Mouse (Mus musculus) hematopoietic stem cell, adult 5-6 weeks (primary cell): ENCODE data around the gene Npy4r. TPM values are rescaled to one million over a fixed set of nuclear protein-coding genes. Genes with fewer than 3 reads are reported as not detected.

ENCODE experiments used
- ATAC-seq, 2 experiments: fragments of 125-278 bp in 1 of 2; replicated peaks in 1 of 2; 2 replicates each; pipeline ENCODE4 v1.8.0; 2016 to 2017; ENCODE audit warnings: inconsistent platforms in 2 of 2, mild to moderate bottlenecking in 2 of 2, moderate number of reproducible peaks in 2 of 2, low read depth in 1 of 2, moderate TSS enrichment in 1 of 2; ENCODE audit not compliant: low FRiP score in 2 of 2, poor library complexity in 2 of 2, severe bottlenecking in 2 of 2, insufficient read depth in 1 of 2, low TSS enrichment in 1 of 2
- total RNA-seq: library from RNA; stranded (forward); fragments of 172-1452, 232-1000 nt; gene quantifications from 2 replicates; pipeline ENCODE4 v1.2.3, GENCODE M21; 2017

Npy4r gene
- total RNA-seq, 1 experiment from 2014 or later: not detected

DNA sequence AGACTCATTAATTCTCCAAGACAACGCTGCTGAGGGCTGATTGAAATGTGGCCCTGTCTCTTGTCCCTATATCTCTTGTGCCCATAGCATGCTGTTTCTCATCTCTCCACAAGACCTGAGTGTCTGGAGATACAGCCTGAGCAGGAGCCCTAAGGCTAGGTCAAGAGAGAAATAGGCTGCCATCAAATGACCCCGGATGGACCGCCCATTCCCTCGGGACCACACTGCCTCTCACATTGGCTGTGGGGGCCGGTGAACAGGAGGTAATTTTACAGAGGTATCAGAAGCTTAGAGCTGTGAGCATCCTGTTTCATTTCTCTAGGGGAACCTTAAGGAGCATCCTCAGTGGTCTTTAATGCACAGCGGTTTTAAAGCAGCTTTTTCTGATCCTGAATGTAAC is 21.1 kb downstream of the Npy4r start:
- ATAC-seq: no peak

DNA sequence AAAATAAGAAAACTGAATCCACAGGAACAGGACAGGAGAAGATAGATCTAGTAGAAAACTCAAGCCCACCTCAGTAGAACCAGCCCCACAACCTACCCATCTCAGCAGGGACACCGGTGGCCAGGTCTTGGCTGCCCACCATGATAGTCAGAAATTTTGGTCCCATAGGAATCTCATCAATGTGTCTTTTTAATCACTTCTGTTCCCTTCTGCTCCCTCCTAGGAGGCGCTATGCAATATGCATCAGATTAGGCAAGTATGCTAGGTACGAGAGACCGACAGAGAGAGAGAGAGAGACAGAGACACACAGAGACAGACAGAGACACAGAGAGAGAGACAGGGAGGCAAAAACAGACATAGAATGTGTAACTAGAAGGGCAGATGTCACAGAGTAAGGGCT is 30.6 kb downstream of the Npy4r start:
- ATAC-seq: no peak

DNA sequence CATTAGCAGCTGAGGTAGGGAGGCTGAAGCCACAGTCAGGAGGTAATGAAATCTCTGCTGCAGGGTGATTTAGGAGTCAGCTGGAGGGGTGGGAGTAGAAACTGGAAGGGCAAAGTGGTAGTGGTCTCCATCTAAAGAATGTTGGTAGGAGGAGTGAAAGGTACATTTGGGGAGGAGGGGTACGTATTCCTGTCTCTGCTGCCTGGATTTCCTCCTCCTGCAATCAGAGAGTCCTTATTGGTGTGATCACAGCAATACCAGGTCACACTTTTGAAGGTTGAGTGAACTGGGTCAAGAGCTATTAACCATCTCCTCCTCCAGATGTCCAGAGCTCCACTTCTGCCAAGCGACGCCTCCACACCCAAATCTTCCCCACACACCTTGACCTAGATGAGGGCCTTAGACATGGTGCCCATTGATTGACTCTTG is 31.4 kb downstream of the Npy4r start:
- ATAC-seq: no peak

- ATAC-seq: no peak
These were observed 32.0 kb downstream of the Npy4r start for GRCm38 (mm10) chr14:34120016-34120910.

GRCm38 (mm10) chr14:34119046-34119723 is 33.1 kb downstream of the Npy4r start:
- ATAC-seq: no peak

GRCm38 (mm10) chr14:34114311-34114710 is 38.0 kb downstream of the Npy4r start:
- ATAC-seq: no peak

GRCm38 (mm10) chr14:34107594-34107993 is 44.7 kb downstream of the Npy4r start:
- 0 out of 4 replicates have a peak, but pooled peaks of 1 of the 2 experiments have one; percentile 19 for ATAC-seq

- ATAC-seq: peak; percentile 54 to 58; a peak in 3 of 4 replicates
These were observed 45.8 kb downstream of the Npy4r start for GRCm38 (mm10) chr14:34106389-34107062.

DNA sequence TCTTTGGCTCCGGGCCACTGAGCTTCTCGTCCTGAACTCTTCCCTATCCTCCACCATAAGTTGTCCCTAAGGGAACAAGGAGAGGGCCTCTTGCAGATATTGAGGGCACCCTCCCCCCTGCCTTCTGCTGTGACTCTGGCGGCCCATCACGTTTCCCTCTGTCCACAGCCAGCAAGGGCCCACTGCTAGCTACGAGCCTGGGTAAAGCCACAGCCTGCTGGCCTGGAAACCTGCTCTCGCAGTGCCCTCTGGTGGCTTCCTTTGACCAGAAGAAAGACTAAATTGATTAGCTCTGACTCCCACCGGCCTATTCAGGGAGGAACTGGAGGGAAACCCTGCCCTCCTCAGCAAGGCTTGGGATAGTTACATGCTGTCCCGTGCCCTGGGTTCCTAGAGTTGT is 47.4 kb downstream of the Npy4r start:
- ATAC-seq: peak; percentile 76 to 83

DNA sequence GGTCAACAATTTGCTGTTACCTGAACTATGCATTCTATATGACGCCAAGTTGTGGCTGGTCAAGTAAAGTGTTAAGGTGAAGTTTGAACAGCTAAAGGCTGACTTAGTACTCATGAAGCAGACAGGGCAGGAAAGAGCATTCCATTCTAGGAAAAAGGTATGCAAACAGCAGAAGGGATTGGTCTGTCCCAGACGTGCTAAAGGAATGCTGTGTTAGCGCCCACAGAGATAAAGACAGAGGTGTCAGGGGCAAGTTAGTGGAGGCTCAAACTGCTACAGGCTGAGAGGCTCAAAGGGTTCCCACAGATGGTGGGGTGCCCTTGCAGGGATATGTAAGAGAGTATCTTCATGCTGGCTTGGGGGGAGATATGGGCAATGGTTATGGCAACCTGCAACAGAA is 48.4 kb downstream of the Npy4r start:
- no peak for ATAC-seq

- ATAC-seq: no peak
These were observed 49.7 kb downstream of the Npy4r start, which contains the start of gene A630023A22Rik for GRCm38 (mm10) chr14:34102601-34103000. A630023A22Rik (minus strand) TSS chr14:34102754.

- no peak for ATAC-seq
These were observed 56.1 kb downstream of the Npy4r start for GRCm38 (mm10) chr14:34096161-34096560.

Other genes starting within 250 kb of the Npy4r start
- gene Gdf10, start 228.9 kb downstream of the Npy4r start, total RNA-seq: not detected in 2 replicates
- not detected in 2 replicates for gene Gdf2, start 211.4 kb downstream of the Npy4r start, total RNA-seq
- gene Rbp3, start 198.5 kb downstream of the Npy4r start, total RNA-seq: not detected in 2 replicates
- not detected in 2 replicates for gene Zfp488, start 173.7 kb downstream of the Npy4r start, total RNA-seq
- gene Gm30083, start 137.3 kb downstream of the Npy4r start, total RNA-seq: not detected in 2 replicates
- gene Gm5460, start 135.7 kb downstream of the Npy4r start, total RNA-seq: not detected in 2 replicates
- not detected in 2 replicates for gene Antxrl, start 99.8 kb downstream of the Npy4r start, total RNA-seq
- not detected in 2 replicates for gene Anxa8, start 66.5 kb downstream of the Npy4r start, total RNA-seq
- gene A630023A22Rik, start 49.7 kb downstream of the Npy4r start, total RNA-seq: not detected in 2 replicates
- gene Gprin2, start 49.2 kb upstream of the Npy4r start, total RNA-seq: 0.10 and 0.25 TPM in 2 replicates
- not detected in 2 replicates for gene Syt15, start 67.1 kb upstream of the Npy4r start, total RNA-seq
- 17.9 and 24.0 TPM in 2 replicates for gene Shld2, start 158.0 kb upstream of the Npy4r start, total RNA-seq
- gene Glud1, start 158.2 kb upstream of the Npy4r start, total RNA-seq: 88.9 and 91.3 TPM in 2 replicates
- gene Fam25c, start 202.9 kb upstream of the Npy4r start, total RNA-seq: not detected in 2 replicates
- not detected in 2 replicates for gene Sncg, start 222.3 kb upstream of the Npy4r start, total RNA-seq
- gene Mmrn2, start 223.0 kb upstream of the Npy4r start, total RNA-seq: not detected in 2 replicates